Mouse (Mus musculus) forebrain, embryonic 13.5 days (tissue): Measurements from ENCODE around the gene AC140267.1. TPM values are rescaled to one million over a fixed set of nuclear protein-coding genes. Genes with fewer than 3 reads are reported as not detected.

Experiments used
- ATAC-seq: fragments of 200-750 bp; cut with Nextera tagmentation; 2 replicates; pipeline ENCODE4 v1.8.0; 2017
- H3K27ac ChIP-seq: fragments of 300-500 bp; sonication (generic); 2 replicates; pipeline ENCODE4 v1.5.1; 2015; ENCODE audit warnings: inconsistent platforms, mild to moderate bottlenecking, moderate library complexity
- H3K27me3 ChIP-seq: fragments of 300-500 bp; sonication (generic); 2 replicates; pipeline ENCODE4 v1.6.1; 2015; ENCODE audit warnings: mild to moderate bottlenecking, inconsistent platforms
- H3K36me3 ChIP-seq: fragments of 300-500 bp; sonication (generic); 2 replicates; pipeline ENCODE4 v1.6.1; 2015; ENCODE audit warnings: mild to moderate bottlenecking, inconsistent platforms; ENCODE audit not compliant: poor library complexity, severe bottlenecking
- H3K4me1 ChIP-seq: fragments of 300-500 bp; sonication (generic); 2 replicates; pipeline ENCODE4 v1.6.1; 2015; ENCODE audit warnings: inconsistent platforms
- H3K4me2 ChIP-seq: fragments of 300-500 bp; sonication (generic); 2 replicates; pipeline ENCODE4 v1.6.1; 2015; ENCODE audit warnings: inconsistent platforms, mild to moderate bottlenecking, moderate library complexity
- H3K4me3 ChIP-seq: fragments of 300-500 bp; sonication (generic); 2 replicates; pipeline ENCODE4 v1.5.1; 2015; ENCODE audit warnings: mild to moderate bottlenecking, inconsistent platforms
- H3K9ac ChIP-seq: fragments of 300-500 bp; sonication (generic); 2 replicates; pipeline ENCODE4 v1.6.1; 2015; ENCODE audit warnings: mild to moderate bottlenecking, inconsistent platforms
- H3K9me3 ChIP-seq: fragments of 300-500 bp; sonication (generic); replicated peaks from 2 replicates; pipeline ENCODE4 v1.6.1; 2016; ENCODE audit warnings: inconsistent platforms
- WGBS: fragments of 180-500 bp; shearing (Covaris S2); methylation state at CpG from one replicate; pipeline ENCODE4 v1.1.7; 2015; 5-methylcytosine and 5-hydroxymethylcytosine counted together
- polyA plus RNA-seq: library from polyadenylated mRNA; unstranded; fragments of >200 nt; fragmentation: Nextera tagmentation; extraction: Ambion mirVana; gene quantifications from 2 replicates; pipeline ENCODE4 v1.2.1, GENCODE M21; 2015

The AC140267.1 gene
- polyA plus RNA-seq, 1 experiment from 2014 or later, result 2.7 TPM

- H3K36me3 ChIP-seq, result peaks cover 45% of the 10 kb centered on the region
- H3K27ac ChIP-seq, result peak overlapping the region; percentile 67
- no peak for ATAC-seq
- peak overlapping the region; percentile 99 for H3K4me3 ChIP-seq
- 32% methylated on average over 4 of the region's 4 CpGs for WGBS
- peaks cover 48% of the 10 kb centered on the region for H3K4me1 ChIP-seq
- no peaks in the 10 kb centered on the region for H3K9me3 ChIP-seq
- peak overlapping the region; percentile 87 for H3K4me2 ChIP-seq
- no peaks in the 10 kb centered on the region for H3K27me3 ChIP-seq
- peak overlapping the region; percentile 100 for H3K9ac ChIP-seq
These were observed 22.1 kb downstream of the AC140267.1 start for GRCm38 (mm10) chr15:80257602-80258239.

GRCm38 (mm10) chr15:80258240-80259170 is 22.9 kb downstream of the AC140267.1 start:
- WGBS, result 70% methylated on average over 11 of the region's 11 CpGs
- peak overlapping the region; percentile 26; the same call in 1 of the 2 replicates for H3K9ac ChIP-seq
- no peaks in the 10 kb centered on the region for H3K9me3 ChIP-seq
- H3K4me3 ChIP-seq, result peak overlapping the region; percentile 99; the same call in 1 of the 2 replicates
- no peaks in the 10 kb centered on the region for H3K27me3 ChIP-seq
- H3K27ac ChIP-seq, result peak overlapping the region; percentile 67; the same call in 1 of the 2 replicates
- no peak for ATAC-seq
- peak overlapping the region; percentile 87 for H3K4me2 ChIP-seq
- H3K36me3 ChIP-seq, result peaks cover 45% of the 10 kb centered on the region
- peaks cover 49% of the 10 kb centered on the region for H3K4me1 ChIP-seq

- no peak overlapping the region for H3K27ac ChIP-seq
These were observed 23.9 kb downstream of the AC140267.1 start for GRCm38 (mm10) chr15:80259406-80260045.

GRCm38 (mm10) chr15:80260677-80261076 is 25.0 kb downstream of the AC140267.1 start:
- no peak overlapping the region for H3K4me2 ChIP-seq
- no peak overlapping the region for H3K9ac ChIP-seq
- H3K4me3 ChIP-seq, result no peak overlapping the region
- no peaks in the 10 kb centered on the region for H3K9me3 ChIP-seq
- ATAC-seq, result no peak
- H3K36me3 ChIP-seq, result peaks cover 45% of the 10 kb centered on the region
- H3K27me3 ChIP-seq, result no peaks in the 10 kb centered on the region
- H3K27ac ChIP-seq, result peak overlapping the region; percentile 28; the same call in 1 of the 2 replicates
- 18% methylated on average over 3 of the region's 3 CpGs for WGBS
- peaks cover 45% of the 10 kb centered on the region for H3K4me1 ChIP-seq

More at GRCm38 (mm10) chr15:80259406-80260045, 23.9 kb downstream of the AC140267.1 start:
- H3K9me3 ChIP-seq, result no peaks in the 10 kb centered on the region
- peaks cover 45% of the 10 kb centered on the region for H3K36me3 ChIP-seq
- H3K9ac ChIP-seq, result no peak overlapping the region
- H3K4me2 ChIP-seq, result no peak overlapping the region
- ATAC-seq, result no peak
- no peak overlapping the region for H3K4me3 ChIP-seq
- 74% methylated on average over 8 of the region's 8 CpGs for WGBS
- H3K4me1 ChIP-seq, result peaks cover 44% of the 10 kb centered on the region
- H3K27me3 ChIP-seq, result no peaks in the 10 kb centered on the region

GRCm38 (mm10) chr15:80261100-80261499 is 25.5 kb downstream of the AC140267.1 start:
- Histone ChIP-seq H3K27me3 (no peaks in the 10 kb centered on the region), H3K4me3 (no peak overlapping the region), H3K4me2 (no peak overlapping the region), H3K4me1 (peaks cover 45% of the 10 kb centered on the region), H3K36me3 (peaks cover 44% of the 10 kb centered on the region), H3K9ac (no peak overlapping the region), H3K27ac (no peak overlapping the region), H3K9me3 (no peaks in the 10 kb centered on the region)
- 89% methylated on average over 7 of the region's 7 CpGs for WGBS
- no peak for ATAC-seq

GRCm38 (mm10) chr15:80263610-80264575 is 28.3 kb downstream of the AC140267.1 start, which contains the start of gene Rps19bp1:
Gene Rps19bp1 (minus strand): TSS chr15:80264315.
- H3K4me2 ChIP-seq, result peak within 1 kb of the TSS; percentile 85
- H3K9ac ChIP-seq, result peak within 1 kb of the TSS; percentile 86
- peak within 1 kb of the TSS; percentile 88 for H3K4me3 ChIP-seq
- peaks cover 23% of the 10 kb centered on the region for H3K4me1 ChIP-seq
- peak within 1 kb of the TSS; percentile 51; the same call in 1 of the 2 replicates for H3K27ac ChIP-seq
- no peaks in the 10 kb centered on the region for H3K9me3 ChIP-seq
- peaks cover 17% of the 10 kb centered on the region for H3K36me3 ChIP-seq
- peak; percentile 90 for ATAC-seq
- WGBS, result 2% methylated on average over 66 of the region's 66 CpGs
- 0 out of 2 replicates have a peak, but pooled peaks cover 3% of the 10 kb centered on the region for H3K27me3 ChIP-seq

GRCm38 (mm10) chr15:80266281-80266680 is 30.6 kb downstream of the AC140267.1 start:
- Histone ChIP-seq H3K36me3 (no peaks in the 10 kb centered on the region), H3K27ac (no peak overlapping the region), H3K27me3 (0 out of 2 replicates have a peak, but pooled peaks cover 3% of the 10 kb centered on the region), H3K9ac (no peak overlapping the region), H3K4me3 (no peak overlapping the region), H3K4me1 (peaks cover 19% of the 10 kb centered on the region), H3K9me3 (peaks cover 14% of the 10 kb centered on the region; the same call in 1 of the 2 replicates), H3K4me2 (no peak overlapping the region)
- 2% methylated on average over 2 of the region's 2 CpGs for WGBS
- ATAC-seq, result 0 out of 2 replicates have a peak, but pooled peaks have one; percentile 52

- no peak overlapping the region for H3K9ac ChIP-seq
- H3K27ac ChIP-seq, result no peak overlapping the region
- 38% methylated on average over 3 of the region's 3 CpGs for WGBS
- no peak overlapping the region for H3K4me3 ChIP-seq
- H3K27me3 ChIP-seq, result 0 out of 2 replicates have a peak, but pooled peaks cover 9% of the 10 kb centered on the region
- H3K4me1 ChIP-seq, result peaks cover 9% of the 10 kb centered on the region
- no peak for ATAC-seq
- H3K4me2 ChIP-seq, result no peak overlapping the region
- peaks cover 14% of the 10 kb centered on the region; the same call in 1 of the 2 replicates for H3K9me3 ChIP-seq
- H3K36me3 ChIP-seq, result no peaks in the 10 kb centered on the region
These were observed 36.3 kb downstream of the AC140267.1 start for GRCm38 (mm10) chr15:80271858-80272396.

- no peak for ATAC-seq
- peaks cover 9% of the 10 kb centered on the region for H3K4me1 ChIP-seq
- H3K36me3 ChIP-seq, result no peaks in the 10 kb centered on the region
- H3K4me3 ChIP-seq, result no peak overlapping the region
- H3K9ac ChIP-seq, result no peak overlapping the region
- H3K4me2 ChIP-seq, result no peak overlapping the region
- H3K27ac ChIP-seq, result no peak overlapping the region
- H3K9me3 ChIP-seq, result no peaks in the 10 kb centered on the region
- H3K27me3 ChIP-seq, result peaks cover 28% of the 10 kb centered on the region; the same call in 1 of the 2 replicates
- WGBS, result 43% methylated on average over 9 of the region's 9 CpGs
These were observed 41.5 kb downstream of the AC140267.1 start for GRCm38 (mm10) chr15:80277107-80277506.

- no peak for ATAC-seq
- WGBS, result 2% methylated on average over 6 of the region's 6 CpGs
These were observed 42.0 kb downstream of the AC140267.1 start for GRCm38 (mm10) chr15:80277625-80278024.

More at GRCm38 (mm10) chr15:80277625-80278024, 42.0 kb downstream of the AC140267.1 start:
- H3K36me3 ChIP-seq, result no peaks in the 10 kb centered on the region
- H3K4me3 ChIP-seq, result no peak overlapping the region
- peaks cover 33% of the 10 kb centered on the region; the same call in 1 of the 2 replicates for H3K27me3 ChIP-seq
- no peak overlapping the region for H3K9ac ChIP-seq
- peaks cover 4% of the 10 kb centered on the region; the same call in 1 of the 2 replicates for H3K4me1 ChIP-seq
- H3K4me2 ChIP-seq, result no peak overlapping the region
- no peak overlapping the region for H3K27ac ChIP-seq
- no peaks in the 10 kb centered on the region for H3K9me3 ChIP-seq
